Mouse (Mus musculus): ENCODE measurements around the gene Reps2. TPM values are rescaled to one million over a fixed set of nuclear protein-coding genes. Genes with fewer than 3 reads are reported as not detected.

Gene Reps2
- 0.09 and 0.15 TPM in 2 replicates for polyA plus RNA-seq (2016; fragmentation: Nextera tagmentation; extraction: Ambion mirVana)

DNA sequence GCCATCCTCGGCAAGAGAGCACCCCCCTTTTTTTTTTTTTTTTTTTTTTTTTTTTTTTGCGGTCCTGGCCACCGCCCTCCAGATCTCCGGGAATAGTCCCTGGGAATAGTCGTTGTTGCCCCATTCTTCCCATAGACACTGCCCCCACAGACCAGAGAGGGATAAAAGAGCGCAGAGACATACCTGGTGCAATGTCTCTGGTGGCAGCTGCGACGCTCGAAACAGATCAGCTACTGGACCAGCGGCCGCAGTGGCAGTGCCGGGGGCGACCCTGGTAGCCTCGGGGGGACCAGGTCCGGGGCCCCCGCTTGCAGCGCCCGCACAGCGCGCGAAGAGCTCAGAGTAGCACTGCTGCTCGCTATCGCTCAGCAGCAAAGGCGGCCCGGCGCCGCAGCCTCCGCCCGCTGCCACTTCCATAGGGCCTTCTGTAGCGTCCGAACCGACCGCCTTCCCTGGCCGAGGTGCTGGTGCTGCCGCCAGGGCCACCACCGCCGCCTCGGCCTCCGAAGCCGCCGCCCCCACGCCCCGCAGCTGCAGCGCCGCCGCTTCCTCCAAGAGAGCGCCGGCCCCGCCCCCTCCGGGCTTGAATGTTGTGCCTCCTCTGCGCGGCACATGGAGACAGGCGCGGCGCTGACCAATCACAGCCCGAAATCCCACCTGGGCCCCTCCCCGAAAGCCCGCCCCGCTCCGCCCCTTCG lies at the start of gene Reps2:
Gene Reps2 (minus strand): TSS at position 559 of the 698 bp plus-strand sequence.
- DNase-seq (ENCODE audit: extremely low spot score, low spot score), result peak; percentile 65
- Histone ChIP-seq H3K4me3 (peak within 1 kb of the TSS; percentile 60), H3K36me3 (replicated peaks) (no peaks in the 10 kb centered on the region), H3K27me3 (ENCODE audit: poor library complexity, severe bottlenecking) (peaks cover 81% of the 10 kb centered on the region), H3K27ac (no peak within 1 kb of the TSS), H3K4me1 (no peaks in the 10 kb centered on the region), H3K9me3 (no peaks in the 10 kb centered on the region)
- 14% methylated on average over 61 of the region's 61 CpGs for WGBS

DNA sequence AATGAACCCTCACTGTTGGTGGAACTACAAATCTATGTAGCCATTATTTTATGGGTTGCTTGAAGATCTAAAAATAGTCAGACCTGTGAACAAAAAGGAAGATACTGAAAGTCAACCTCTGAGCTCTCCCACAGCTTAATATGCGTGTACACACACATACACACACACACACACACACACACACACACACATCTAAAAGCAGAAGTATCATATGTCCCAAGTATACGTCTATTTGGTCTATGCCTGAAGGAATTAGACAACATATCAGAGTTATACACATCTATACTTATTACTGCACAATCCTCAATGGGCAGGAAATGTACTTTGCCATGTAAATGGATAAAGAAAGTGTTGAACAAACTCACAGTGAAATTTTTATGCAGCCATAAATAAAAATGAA lies 47.8 kb upstream of the Reps2 start:
- peaks cover 20% of the 10 kb centered on the region for H3K27me3 ChIP-seq (ENCODE audit: poor library complexity, severe bottlenecking)
- no peak overlapping the region for H3K27ac ChIP-seq
- 61% methylated on average over 2 of the region's 2 CpGs for WGBS
- no peaks in the 10 kb centered on the region for H3K9me3 ChIP-seq
- no peak overlapping the region for H3K4me3 ChIP-seq
- DNase-seq (ENCODE audit: extremely low spot score, low spot score), result no peak
- H3K36me3 ChIP-seq (replicated peaks), result no peaks in the 10 kb centered on the region
- H3K4me1 ChIP-seq, result no peaks in the 10 kb centered on the region

DNA sequence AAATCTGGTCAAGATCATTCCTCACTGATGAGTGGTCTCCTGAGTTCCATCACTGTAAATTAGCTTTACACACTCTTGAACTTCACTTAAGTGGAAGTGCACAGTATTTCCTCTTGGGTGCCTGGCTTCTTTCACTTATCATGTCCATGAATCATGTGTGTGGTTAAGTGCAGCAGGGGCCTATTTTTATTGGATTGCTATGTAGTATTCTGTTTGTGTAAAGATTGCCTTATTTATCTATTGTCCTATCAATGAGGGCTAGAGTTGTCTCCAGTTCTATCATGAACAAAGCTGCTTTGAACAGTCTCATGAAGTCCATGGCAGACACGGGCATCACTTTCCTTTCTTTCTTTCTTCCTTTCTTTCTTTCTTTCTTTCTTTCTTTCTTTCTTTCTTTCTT lies 41.9 kb upstream of the Reps2 start:
- Histone ChIP-seq H3K27me3 (ENCODE audit: poor library complexity, severe bottlenecking) (peaks cover 52% of the 10 kb centered on the region), H3K36me3 (replicated peaks) (no peaks in the 10 kb centered on the region), H3K4me1 (no peaks in the 10 kb centered on the region), H3K9me3 (no peaks in the 10 kb centered on the region), H3K27ac (no peak overlapping the region), H3K4me3 (no peak overlapping the region)
- WGBS, result 88% methylated on average over 1 of the region's 1 CpGs
- DNase-seq (ENCODE audit: extremely low spot score, low spot score), result no peak

DNA sequence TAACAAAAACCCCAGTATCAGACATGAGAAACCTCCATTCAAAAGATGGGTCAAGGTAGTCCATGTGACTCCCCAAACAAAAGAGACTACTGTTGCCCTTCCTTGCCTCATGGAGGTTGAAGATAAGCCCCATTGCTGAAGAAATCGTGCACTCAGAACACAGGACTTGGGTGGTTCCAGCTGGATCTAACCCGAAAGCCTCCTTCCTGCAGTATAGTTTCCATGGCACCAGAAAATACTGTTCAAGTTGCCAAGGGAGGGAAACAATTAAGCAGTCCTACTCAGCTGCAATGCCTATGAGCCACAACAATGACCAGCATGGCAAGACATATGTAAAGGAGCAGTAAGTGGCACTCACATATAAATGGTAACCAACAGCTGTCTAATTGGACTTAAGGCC lies 36.1 kb upstream of the Reps2 start:
- no peaks in the 10 kb centered on the region for H3K4me1 ChIP-seq
- no peak overlapping the region for H3K4me3 ChIP-seq
- no peak for DNase-seq (ENCODE audit: extremely low spot score, low spot score)
- 81% methylated on average over 2 of the region's 2 CpGs for WGBS
- no peaks in the 10 kb centered on the region for H3K9me3 ChIP-seq
- no peak overlapping the region for H3K27ac ChIP-seq
- H3K27me3 ChIP-seq (ENCODE audit: poor library complexity, severe bottlenecking), result peaks cover 53% of the 10 kb centered on the region
- H3K36me3 ChIP-seq (replicated peaks), result no peaks in the 10 kb centered on the region

DNA sequence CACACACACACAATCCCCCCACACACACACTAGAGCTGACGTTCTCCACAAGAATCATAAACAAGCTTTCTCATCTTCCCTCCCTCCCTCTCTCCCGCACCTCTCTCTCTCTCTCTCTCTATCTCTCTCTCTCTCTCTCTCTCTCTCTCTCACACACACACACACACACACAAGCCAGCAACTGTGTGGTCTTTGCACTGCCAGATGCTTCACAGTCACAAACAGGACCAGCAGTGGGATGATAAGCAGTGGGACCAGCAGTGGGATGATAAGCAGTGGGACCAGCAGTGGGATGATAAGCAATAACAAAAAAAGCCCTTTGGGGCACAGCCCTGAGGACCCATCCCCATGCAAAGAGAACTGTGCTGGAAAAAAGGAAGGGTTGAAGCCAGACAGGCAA lies 35.4 kb upstream of the Reps2 start:
- Histone ChIP-seq H3K27ac (no peak overlapping the region), H3K9me3 (no peaks in the 10 kb centered on the region), H3K4me3 (no peak overlapping the region), H3K4me1 (no peaks in the 10 kb centered on the region), H3K36me3 (replicated peaks) (no peaks in the 10 kb centered on the region), H3K27me3 (ENCODE audit: poor library complexity, severe bottlenecking) (peaks cover 50% of the 10 kb centered on the region)
- WGBS, result 59% methylated on average over 2 of the region's 2 CpGs
- no peak for DNase-seq (ENCODE audit: extremely low spot score, low spot score)

DNA sequence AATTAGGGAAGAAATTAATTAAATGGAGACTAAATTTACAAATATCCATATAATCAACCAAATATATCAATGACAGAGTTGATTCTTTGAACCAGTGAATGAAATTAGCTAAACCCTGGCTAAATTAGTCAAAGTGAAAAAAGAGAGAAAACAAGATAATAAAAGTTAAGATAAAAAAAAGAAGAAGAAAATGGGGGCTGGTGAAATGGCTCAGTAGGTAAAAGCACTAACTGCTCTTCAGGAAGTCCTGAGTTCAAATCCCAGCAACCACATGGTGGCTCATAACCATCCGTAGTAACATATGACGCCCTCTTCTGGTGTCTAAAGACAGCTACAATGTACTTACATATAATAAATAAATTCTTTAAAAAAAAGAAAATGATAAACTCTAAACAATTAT lies 22.7 kb upstream of the Reps2 start:
- peaks cover 14% of the 10 kb centered on the region; the same call in 1 of the 2 replicates for H3K27me3 ChIP-seq (ENCODE audit: poor library complexity, severe bottlenecking)
- H3K27ac ChIP-seq, result no peak overlapping the region
- 79% methylated on average over 2 of the region's 2 CpGs for WGBS
- no peak overlapping the region for H3K4me3 ChIP-seq
- no peaks in the 10 kb centered on the region for H3K9me3 ChIP-seq
- no peaks in the 10 kb centered on the region for H3K36me3 ChIP-seq (replicated peaks)
- H3K4me1 ChIP-seq, result no peaks in the 10 kb centered on the region
- no peak for DNase-seq (ENCODE audit: extremely low spot score, low spot score)

DNA sequence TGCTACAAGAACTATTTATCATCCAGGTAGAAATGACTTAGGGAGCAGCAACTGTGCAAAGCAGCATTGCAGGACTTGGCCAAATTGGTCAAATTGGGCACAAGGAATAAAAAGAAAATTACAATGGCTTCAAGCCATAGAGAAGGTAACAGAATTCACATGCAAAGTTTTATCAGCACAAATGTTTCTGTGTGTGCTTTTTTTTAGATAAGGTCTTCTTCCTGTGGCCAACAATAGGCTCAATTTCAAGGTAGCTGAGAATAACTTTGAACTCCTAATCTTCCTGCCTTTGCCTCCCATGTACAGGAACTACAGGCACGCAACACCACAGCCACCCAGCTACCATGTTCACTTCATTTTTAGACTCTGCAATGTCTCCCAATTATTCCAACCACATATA lies 16.7 kb upstream of the Reps2 start:
- H3K27ac ChIP-seq, result no peak overlapping the region
- H3K27me3 ChIP-seq (ENCODE audit: poor library complexity, severe bottlenecking), result peaks cover 54% of the 10 kb centered on the region
- H3K4me3 ChIP-seq, result no peak overlapping the region
- 90% methylated on average over 1 of the region's 1 CpGs for WGBS
- no peaks in the 10 kb centered on the region for H3K4me1 ChIP-seq
- no peak for DNase-seq (ENCODE audit: extremely low spot score, low spot score)
- no peaks in the 10 kb centered on the region for H3K9me3 ChIP-seq
- H3K36me3 ChIP-seq (replicated peaks), result no peaks in the 10 kb centered on the region

DNA sequence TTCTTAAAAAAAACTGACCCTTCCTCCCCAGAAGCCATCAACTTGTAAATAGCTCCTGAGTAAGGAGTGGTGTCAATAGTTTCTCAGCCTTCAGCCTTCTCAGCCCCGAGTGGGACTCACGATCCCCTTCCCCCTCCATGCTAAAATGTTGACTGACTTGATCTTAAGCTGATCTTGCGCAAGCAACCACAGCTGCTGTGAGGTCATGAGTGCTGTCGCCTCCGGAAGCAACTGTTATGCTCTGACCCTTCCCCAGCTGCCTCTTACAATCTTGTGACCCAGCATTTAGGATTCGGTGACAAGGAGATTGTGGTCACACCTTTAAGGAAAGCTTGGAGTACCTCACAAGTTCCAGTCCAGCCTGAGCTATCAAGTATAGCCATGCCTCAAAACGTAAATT lies 10.1 kb upstream of the Reps2 start:
- no peak overlapping the region for H3K4me3 ChIP-seq
- no peaks in the 10 kb centered on the region for H3K36me3 ChIP-seq (replicated peaks)
- H3K9me3 ChIP-seq, result no peaks in the 10 kb centered on the region
- no peak overlapping the region for H3K27ac ChIP-seq
- H3K4me1 ChIP-seq, result no peaks in the 10 kb centered on the region
- DNase-seq (ENCODE audit: extremely low spot score, low spot score), result no peak
- H3K27me3 ChIP-seq (ENCODE audit: poor library complexity, severe bottlenecking), result peaks cover 55% of the 10 kb centered on the region
- 91% methylated on average over 7 of the region's 7 CpGs for WGBS

DNA sequence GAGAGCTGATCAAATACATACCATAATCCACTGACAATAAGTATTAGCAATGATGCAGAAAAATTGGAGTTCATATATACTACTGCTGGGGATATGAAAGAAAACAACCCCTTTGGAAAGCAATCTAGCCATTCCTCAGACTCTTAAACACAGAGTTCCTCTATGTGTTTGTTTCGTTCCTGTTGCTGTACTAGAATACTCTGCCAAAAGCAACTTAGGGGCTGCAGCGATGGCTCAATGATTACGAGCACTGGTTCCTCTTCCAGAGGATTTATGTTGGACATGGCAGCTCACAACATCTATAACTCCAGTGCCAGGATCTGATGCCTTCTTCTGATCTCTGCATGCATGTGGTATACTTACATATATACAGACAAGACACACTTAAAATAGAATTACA lies 9.0 kb upstream of the Reps2 start:
- H3K27ac ChIP-seq, result no peak overlapping the region
- 86% methylated on average over 3 of the region's 3 CpGs for WGBS
- no peak overlapping the region for H3K4me3 ChIP-seq
- H3K27me3 ChIP-seq (ENCODE audit: poor library complexity, severe bottlenecking), result peaks cover 52% of the 10 kb centered on the region
- H3K36me3 ChIP-seq (replicated peaks), result no peaks in the 10 kb centered on the region
- no peaks in the 10 kb centered on the region for H3K9me3 ChIP-seq
- no peaks in the 10 kb centered on the region for H3K4me1 ChIP-seq
- no peak for DNase-seq (ENCODE audit: extremely low spot score, low spot score)

DNA sequence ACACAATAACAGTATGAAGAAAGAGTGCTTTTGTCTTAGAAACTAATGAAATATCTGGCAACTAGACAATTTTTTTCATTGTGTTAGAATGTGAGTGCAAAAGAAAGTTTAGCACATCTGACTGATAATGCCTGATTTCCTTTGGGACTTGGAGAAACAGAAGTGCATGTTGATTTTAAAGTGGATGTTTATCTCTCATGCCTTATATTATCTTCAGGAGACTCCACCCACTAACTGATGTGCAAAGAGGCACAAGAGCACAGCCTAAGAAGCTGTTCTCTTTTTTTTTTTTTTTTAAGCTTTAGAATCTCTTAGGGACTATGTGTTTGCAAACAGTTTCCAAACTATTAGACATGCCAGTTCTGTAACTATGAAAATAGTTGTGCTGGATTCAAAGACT lies 7.7 kb upstream of the Reps2 start:
- peaks cover 65% of the 10 kb centered on the region for H3K27me3 ChIP-seq (ENCODE audit: poor library complexity, severe bottlenecking)
- no peak overlapping the region for H3K4me3 ChIP-seq
- no peaks in the 10 kb centered on the region for H3K9me3 ChIP-seq
- H3K36me3 ChIP-seq (replicated peaks), result no peaks in the 10 kb centered on the region
- no peak for DNase-seq (ENCODE audit: extremely low spot score, low spot score)
- no peak overlapping the region for H3K27ac ChIP-seq
- no peaks in the 10 kb centered on the region for H3K4me1 ChIP-seq

DNA sequence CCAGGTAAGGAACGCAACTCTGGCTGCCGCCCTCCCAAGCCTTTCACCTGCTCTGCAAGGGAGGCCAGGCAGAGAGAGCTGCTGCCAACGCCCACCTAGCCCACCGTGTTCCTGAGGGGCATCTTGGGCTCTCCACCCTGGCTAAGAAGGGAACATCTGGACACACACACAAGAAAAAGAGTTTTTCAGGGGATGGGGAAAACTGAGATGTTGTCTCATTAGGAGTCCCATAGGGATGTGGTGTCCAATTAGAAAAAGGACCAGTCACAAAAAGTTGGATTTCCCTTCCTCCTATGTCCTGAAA lies 292 bp upstream of the Reps2 start:
- DNase-seq (ENCODE audit: extremely low spot score, low spot score), result no peak
- 4% methylated on average over 4 of the region's 4 CpGs for WGBS

DNA sequence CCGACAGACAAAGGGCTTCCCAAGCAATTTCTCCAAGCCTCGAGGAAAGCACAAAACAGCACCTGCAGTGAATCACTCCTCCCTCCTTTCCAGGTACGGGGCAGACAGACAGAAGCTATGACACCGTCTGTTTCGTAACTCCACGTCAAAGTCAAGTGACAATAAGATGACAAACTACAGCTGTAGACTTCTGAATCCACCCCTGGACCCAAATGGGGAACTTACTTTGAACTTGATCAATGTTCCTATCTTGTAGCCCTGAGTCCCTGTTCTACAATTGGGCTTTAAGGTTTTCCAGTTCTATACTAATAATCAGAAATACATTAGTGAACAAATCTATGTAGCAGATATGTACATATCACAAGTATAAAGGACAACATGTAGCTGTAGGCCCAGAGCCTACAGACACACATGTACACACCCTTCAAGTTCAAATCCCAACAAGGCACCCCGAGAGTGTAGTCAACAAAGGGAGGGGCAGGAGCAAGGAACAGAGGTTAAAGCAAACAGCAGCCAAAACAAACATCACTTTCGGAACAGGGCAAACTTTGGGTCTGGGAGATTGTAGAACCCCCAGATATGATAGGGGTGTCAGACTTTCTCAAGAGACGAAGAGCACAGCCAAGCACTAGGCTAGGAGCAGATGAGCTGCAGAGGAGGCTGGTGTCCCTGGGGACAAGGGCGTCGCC lies 903 bp downstream of the Reps2 start:
- H3K4me3 ChIP-seq, result peak overlapping the region; percentile 60
- no peaks in the 10 kb centered on the region for H3K4me1 ChIP-seq
- no peak overlapping the region for H3K27ac ChIP-seq
- H3K36me3 ChIP-seq (replicated peaks), result no peaks in the 10 kb centered on the region
- WGBS, result 57% methylated on average over 11 of the region's 11 CpGs
- H3K27me3 ChIP-seq (ENCODE audit: poor library complexity, severe bottlenecking), result peaks cover 80% of the 10 kb centered on the region
- DNase-seq (ENCODE audit: extremely low spot score, low spot score), result no peak
- no peaks in the 10 kb centered on the region for H3K9me3 ChIP-seq

More for the DNA sequence above, 292 bp upstream of the Reps2 start:
- Histone ChIP-seq H3K4me3 (peak overlapping the region; percentile 60), H3K27ac (no peak overlapping the region), H3K36me3 (replicated peaks) (no peaks in the 10 kb centered on the region), H3K27me3 (ENCODE audit: poor library complexity, severe bottlenecking) (peaks cover 86% of the 10 kb centered on the region), H3K4me1 (no peaks in the 10 kb centered on the region), H3K9me3 (no peaks in the 10 kb centered on the region)

DNA sequence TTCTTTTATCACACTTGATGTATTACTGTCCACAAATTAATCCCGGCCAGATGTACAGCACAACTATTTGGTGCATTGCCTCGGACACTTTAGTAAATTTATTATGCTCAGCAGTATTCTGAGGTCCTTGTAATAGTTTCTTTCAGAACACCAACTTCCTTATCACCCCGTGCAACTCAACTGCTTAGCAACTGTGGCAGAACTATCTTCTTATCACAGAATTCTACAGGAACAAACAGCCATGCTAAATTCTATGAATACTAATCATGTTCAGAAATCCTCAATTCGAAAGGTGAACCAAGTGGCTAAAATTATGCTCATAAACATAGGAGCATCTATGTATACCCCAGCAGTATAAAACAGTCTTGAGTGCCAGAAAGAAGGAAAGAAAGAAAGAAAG lies 1.7 kb downstream of the Reps2 start:
- no peaks in the 10 kb centered on the region for H3K9me3 ChIP-seq
- no peak for DNase-seq (ENCODE audit: extremely low spot score, low spot score)
- H3K4me1 ChIP-seq, result no peaks in the 10 kb centered on the region
- H3K36me3 ChIP-seq (replicated peaks), result no peaks in the 10 kb centered on the region
- peaks cover 81% of the 10 kb centered on the region for H3K27me3 ChIP-seq (ENCODE audit: poor library complexity, severe bottlenecking)
- WGBS, result 87% methylated on average over 4 of the region's 4 CpGs
- no peak overlapping the region for H3K4me3 ChIP-seq
- no peak overlapping the region for H3K27ac ChIP-seq
